Mouse (Mus musculus): ENCODE data around the gene Fbxw8.

DNA sequence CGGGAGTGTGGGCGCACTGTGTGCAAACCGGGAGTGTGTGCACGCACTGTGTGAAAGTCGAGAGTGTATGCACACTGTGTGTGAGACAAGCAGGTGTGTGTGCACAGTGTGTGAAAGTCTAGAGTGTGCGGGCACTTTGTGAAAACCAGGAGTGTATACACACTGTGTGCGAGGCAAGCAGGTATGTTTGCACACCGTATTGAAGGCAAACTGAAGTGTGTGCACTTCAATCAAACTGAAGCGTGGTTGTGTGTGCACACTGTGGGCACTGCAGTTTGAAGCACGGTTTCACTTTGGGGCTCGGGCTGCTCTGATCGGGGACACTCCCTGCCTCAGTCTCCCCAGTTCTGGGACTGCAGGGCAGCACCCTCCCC, 126.2 kb downstream of the Fbxw8 start:
- no peak for TF ChIP-seq CTCF (IDR thresholded peaks at IDR 0.05; ENCODE audit: low read depth, low read length)
- no peak for TF ChIP-seq POLR2A (IDR thresholded peaks at IDR 0.05; ENCODE audit: insufficient read depth, low read length)
- TF ChIP-seq EP300 (IDR thresholded peaks at IDR 0.05; ENCODE audit: insufficient read depth, low read depth, low read length), result no peak
